Mouse (Mus musculus) urinary bladder, postnatal 4 days (tissue): Measurements from ENCODE around the gene Ntrk2.

Experiments used
- DNase-seq, 2 experiments: peaks; one replicate each; pipeline ENCODE4 v3.0.0; 2021 to 2022; ENCODE audit warnings: low spot score in 2 of 2

The Ntrk2 gene

DNA sequence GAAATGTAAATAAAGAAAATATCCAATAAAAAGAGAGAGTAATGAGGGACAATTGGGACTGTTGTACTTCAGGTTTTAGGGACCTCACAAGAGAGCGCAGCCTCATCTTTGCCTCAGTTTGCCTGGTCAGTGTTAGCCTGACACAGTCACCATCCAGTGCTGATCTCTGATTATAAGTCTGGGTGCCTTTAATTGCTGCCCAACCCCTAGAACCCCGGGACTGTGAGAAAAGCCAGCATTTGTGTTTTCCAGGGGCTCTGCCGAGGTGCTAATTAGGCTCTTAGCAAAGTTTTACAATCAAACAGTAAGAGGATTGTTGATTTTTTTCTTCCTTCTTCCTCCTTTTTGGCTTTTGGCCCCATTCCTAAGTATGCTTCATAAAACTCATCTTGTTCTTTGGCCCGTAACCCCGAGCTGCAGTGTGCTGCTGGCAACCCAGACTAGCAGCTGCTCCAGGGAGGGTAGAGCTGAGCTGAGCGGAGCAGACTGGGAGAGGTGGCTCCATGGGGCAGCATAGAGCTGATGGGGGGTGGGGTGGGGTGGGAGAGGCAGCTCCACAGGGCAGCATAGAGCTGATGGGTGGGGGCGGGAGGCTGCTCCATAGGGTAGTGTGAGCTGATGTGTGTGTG lies 34.5 kb downstream of the Ntrk2 start:
- DNase-seq, result peak in 1 of 2 experiments; percentile 30

GRCm38 (mm10) chr13:58843826-58844225 lies 37.5 kb downstream of the Ntrk2 start:
- no peak for DNase-seq

DNA sequence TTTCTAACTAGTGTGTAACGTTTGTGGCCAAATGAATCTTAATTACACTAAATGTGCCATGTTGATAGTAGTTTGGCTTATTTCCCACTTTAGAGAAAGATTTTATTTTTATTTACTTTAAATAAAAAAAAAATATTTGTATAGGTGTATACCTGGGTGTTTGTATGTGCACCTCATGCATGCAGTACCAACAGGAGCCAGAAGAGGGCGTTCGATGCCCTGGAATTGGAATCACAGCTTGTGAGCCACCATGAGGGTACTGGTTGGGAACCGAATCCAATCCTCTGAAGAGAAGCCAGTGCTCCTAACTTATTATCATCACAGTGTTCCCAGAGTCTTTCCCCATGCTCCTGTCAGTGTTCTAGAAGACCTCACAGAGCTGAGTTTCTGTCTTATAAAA lies 42.2 kb downstream of the Ntrk2 start:
- no peak for DNase-seq

DNA sequence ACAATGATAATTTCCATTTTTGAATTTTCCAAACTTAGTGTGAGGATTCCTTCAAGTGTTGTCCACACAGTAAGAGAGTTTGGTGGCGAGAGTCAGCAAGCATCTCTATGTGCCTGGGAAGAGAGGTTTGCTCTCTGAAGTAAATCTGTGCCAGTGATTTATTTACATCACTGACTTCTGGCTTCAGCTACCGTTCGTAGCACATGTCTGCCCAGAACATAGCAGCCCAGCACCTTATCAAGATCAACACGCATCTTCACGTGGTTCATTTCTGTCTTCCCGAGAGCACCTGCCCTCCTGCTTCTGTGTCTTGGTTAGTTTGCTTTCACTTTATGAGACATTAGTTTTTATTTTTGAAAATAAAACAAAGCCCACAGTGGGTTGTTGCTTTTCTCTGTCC lies 47.3 kb downstream of the Ntrk2 start:
- DNase-seq, result no peak

DNA sequence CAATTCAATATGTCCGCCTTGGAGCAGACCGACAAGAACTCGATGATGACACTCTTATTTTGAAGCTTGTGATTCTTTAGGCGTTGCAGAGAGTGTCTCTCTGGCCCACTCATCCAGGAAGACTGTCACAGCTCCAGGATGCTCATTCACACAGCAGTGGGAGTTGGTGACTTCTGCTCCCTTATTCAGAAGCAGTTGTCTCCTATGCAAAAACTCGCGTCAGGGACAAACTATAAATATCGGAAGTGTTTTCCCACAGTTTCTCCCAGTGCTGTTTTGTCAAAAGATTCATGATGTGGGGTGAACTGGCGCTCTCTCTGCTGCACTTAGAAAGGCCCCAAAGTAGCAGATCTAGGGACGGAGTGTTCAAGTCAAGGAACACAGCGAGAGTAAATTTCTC lies 59.9 kb downstream of the Ntrk2 start:
- no peak for DNase-seq

- no peak for DNase-seq
Measured at GRCm38 (mm10) chr13:58866776-58867435, 60.5 kb downstream of the Ntrk2 start.

GRCm38 (mm10) chr13:58882468-58882867 lies 76.1 kb downstream of the Ntrk2 start:
- no peak for DNase-seq

DNA sequence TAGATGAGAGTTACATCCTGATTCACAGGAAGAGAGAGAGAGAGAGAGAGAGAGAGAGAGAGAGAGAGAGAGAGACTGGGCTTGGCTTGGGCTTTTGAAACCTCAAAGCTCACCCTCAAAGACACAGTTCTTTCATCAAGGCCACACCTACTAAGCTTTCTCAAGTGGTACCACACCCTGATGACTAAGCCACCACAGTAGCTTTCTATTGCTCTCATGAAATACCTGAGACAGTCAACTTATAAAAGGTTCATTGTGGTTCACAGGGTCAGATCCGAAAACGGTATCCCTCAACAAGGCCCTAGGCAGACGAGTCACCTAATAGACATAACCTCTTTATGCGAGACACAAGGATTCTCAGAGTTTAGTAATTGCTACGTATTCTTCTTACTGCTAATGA lies 76.5 kb downstream of the Ntrk2 start:
- DNase-seq, result no peak

DNA sequence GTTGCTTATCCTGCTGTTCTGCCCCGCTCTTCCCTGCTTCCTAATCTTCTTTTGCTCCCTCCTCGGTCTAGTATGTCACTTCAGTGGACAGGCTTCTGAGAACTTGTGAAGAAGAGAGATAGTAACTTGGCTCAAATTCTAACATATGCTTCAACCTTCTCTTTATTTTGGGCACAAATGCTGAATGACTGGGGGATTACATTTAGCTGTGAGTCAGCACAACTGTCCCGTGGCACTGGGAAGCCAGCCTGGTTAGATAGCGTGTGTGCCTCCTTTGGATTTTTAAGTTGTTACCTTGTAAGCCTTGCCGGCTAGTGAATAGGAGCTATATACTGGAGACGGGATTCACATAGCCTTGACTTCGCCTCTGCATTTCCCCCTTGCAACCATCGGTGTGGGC lies 79.7 kb downstream of the Ntrk2 start:
- no peak for DNase-seq

- DNase-seq, result no peak
Measured at GRCm38 (mm10) chr13:58896254-58896910, 90.0 kb downstream of the Ntrk2 start.

- DNase-seq, result no peak
Measured at GRCm38 (mm10) chr13:58899337-58899736, 93.0 kb downstream of the Ntrk2 start.

DNA sequence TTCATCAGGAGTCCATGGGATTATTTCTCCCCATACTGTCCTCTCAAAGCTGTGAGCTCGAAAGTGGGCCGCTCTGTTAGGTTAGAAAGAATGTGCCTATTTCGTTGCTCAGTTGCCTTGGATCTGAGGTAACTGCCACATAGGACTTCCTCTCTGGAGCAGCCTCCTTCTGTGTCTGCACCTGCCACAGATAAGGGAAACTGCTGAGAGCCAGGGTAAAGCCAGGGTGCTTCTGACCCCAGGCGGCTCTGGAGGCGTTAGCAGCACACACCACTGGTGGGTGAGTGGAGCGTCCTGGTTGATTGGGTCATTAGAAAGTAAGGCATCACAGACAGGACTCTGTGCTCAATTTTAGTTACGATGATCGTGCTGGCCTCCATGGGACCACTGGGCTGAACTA lies 95.9 kb downstream of the Ntrk2 start:
- DNase-seq, result no peak

- DNase-seq, result no peak
Measured at GRCm38 (mm10) chr13:58904742-58905735, 98.7 kb downstream of the Ntrk2 start.

DNA sequence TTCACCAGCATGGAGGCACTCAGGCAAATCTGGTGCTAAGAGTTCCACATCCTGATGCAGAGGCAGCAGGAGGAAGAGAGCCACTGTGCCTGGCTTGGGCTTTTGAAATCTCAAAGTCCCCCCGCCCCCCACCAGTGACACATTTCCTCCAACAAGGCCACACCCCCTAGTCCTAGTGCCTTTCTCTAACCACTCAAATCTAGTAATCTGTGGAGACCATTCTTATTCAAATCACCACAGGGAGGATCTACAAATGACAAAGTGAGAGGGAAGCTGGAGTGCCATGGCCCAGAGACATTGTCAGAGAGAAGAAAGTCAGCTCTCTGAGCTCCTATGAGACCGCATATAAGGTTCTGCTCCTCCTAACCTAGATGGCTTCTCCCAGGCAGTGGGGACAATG lies 105.6 kb downstream of the Ntrk2 start:
- no peak for DNase-seq

DNA sequence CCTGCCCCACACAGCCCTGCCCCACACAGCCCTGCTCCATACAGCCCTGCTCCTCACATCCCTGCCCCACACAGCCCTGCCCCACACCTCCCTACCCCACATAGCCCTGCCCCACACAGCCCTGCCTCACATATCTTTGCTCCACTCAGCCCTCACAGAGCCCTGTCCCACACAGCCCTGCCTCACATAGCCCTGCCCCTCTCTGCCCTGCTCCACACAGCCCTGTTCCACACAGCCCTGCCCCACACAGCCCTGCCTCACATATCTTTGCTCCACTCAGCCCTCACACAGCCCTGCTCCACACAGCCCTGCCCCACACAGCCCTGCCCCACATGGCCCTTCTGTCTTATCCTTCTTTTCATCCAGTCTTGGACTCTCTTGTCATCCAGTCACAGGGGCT lies 106.2 kb downstream of the Ntrk2 start:
- no peak for DNase-seq

DNA sequence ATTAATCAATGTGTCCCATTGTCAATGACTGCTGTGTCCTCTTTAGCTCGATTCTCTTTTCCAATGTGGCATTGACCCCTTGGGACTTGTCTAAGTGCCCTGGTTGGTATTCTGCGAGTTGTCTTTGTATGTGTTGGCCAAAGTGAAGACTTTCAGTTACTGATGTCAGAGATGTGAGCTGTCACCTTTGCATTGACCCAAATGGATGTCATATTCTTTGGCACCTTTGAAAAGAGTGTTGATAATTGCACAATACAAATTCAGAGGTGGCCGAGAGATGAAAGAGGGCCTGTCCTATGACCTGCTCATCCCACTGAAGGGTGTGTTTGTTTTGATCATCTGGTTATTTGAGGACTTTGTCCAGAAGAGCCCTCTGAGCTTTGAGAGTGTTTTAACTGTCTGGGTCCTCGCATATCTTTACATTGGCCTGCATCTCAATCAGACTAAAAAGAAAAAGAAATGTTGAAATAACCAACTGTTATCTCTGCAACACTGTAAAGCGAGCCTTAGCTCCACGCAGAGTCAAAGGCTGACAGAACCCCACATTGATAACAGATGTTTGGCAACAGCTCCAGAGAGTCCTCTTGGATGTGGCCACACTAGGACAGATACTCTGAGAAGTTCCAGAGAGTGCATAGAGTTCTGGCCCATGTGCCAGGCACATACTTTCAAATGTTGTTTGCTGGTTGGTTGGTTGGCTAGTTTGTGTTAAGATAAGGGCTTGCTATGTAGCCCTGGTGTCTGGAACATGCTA lies 107.9 kb downstream of the Ntrk2 start:
- DNase-seq, result no peak

DNA sequence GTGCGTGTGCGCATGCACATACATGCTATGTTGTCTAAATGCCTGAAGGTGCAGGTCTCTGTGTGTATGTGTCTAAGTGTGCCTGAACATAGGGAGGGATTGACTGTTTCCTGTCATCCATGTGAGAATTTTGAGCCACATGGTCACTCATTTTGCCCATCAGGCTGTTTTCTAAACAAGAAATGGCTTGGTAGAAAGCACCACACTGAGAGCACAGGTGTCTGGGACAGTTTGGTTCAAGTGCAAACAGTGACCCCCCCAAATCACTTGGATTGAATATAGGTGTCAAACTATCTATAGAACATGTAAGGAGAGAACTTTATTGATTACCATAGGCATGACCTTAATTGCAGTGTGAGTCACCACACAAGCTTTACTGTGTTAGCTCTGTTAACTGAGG lies 110.0 kb downstream of the Ntrk2 start:
- no peak for DNase-seq

DNA sequence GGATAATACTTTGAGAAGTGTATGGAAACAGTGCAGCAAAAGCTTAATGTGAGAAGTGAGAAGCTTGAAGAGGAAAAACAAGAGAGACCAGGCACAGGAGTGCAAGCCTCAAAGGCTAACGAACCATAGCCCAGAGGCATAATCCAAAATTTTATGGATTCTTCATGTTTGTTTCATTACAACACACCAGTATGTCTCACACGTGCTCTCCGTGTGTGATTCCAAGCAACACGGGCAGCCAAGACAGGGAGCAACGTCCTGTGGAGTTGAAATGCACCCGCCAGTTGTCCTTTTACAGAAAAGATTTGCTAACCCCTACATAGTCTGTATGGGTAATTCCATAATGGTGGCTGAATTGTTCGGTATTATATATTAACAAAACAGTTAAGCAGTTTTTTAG lies 113.9 kb downstream of the Ntrk2 start:
- DNase-seq, result no peak

DNA sequence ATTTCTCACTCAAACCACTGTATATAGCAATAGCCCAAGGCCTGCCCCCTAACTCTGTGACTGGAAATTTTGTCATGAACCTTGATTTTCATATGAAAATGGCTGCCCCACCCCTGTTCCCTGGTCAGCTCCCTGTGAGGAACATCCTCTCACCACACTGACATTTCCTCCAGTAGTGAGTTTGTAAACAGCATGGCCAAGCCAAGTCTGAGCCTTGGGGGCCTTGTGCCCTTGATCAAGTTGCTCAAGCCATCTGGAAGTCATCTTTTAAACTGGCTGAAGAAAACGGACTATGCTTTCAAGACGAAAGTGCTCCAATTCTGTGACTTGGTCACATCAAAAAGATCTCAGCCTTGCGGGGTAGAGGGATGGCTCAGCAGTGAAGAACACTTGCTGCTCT lies 114.9 kb downstream of the Ntrk2 start:
- no peak for DNase-seq

- no peak for DNase-seq
Measured at GRCm38 (mm10) chr13:58921705-58922104, 115.3 kb downstream of the Ntrk2 start.

GRCm38 (mm10) chr13:58922174-58922573 lies 115.8 kb downstream of the Ntrk2 start:
- DNase-seq, result no peak
